Mouse (Mus musculus): Measurements from ENCODE around the gene Plk2.

Gene Plk2

DNA sequence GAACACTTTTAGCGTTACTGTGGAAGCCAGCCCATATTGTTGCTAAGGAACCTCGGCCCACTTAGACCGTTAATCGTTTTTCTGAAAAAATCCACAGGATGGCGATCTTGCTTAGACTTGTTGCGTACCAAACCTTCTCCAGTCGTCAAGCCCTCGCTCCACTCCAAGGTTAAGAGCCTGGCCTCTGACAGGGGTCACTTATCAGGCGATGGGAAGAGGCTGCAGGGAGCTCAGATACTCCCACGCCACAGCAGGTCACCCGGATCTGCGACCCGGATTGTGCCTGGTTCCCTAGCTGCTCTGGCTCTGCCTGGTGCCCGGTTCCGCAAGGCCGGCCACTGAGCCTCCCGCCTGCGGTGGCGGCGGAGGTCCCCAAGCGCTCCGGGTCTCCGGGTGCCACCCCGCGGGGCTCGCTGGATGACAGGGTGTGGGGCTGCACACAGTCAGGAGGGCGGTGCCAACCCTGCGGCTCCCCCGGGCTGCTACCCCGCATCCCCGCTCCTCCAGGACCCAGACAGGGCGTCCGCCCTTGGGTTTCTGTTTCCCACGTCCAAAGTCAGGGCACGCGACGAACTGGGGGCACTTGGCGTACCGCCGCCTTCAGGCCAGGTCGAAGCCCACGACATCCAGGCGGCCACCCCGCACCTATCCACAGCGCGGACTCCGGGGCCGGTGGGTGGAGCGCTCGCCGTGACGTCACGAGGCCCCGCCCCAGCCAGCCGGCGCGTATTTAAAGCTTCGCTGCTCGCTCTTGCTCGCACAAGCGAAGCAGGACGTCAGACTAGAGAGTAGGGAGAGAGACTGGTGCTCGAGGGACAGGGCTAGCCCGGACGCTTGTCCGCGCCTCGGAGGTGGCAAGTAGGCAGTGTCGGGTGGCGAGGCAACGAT is at the start of gene Plk2:
Gene Plk2 (plus strand): TSS at position 756 of the 888 bp plus-strand sequence.
- peak; percentile 83 to 93 for DNase-seq (ENCODE audit: low spot score in 2 of 2)

- no peak for DNase-seq (ENCODE audit: low spot score in 2 of 2)
Measured at GRCm38 (mm10) chr13:110346707-110347106, 48.1 kb upstream of the Plk2 start.

DNA sequence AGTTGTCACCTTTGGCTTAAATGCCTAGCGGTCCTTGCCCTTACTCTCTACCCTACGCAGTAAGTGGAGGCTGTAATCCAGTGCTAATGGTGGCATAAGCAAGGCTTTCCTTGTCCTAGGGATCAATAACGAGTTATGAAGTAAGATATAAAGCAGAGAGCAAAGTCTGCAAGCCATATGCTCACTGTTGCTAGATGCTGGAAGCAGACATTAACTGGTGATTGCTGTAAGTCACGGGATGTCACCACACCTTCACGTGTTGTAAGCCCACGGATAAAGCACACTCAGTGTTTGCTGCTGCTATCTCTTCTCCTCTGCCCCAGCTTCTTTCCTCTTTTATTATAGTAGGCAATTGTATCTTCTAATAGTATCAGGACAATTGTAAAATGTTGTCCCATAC is 43.8 kb upstream of the Plk2 start:
- no peak for DNase-seq (ENCODE audit: low spot score in 2 of 2)

- no peak for DNase-seq (ENCODE audit: low spot score in 2 of 2)
Measured at GRCm38 (mm10) chr13:110356941-110357340, 37.9 kb upstream of the Plk2 start, which contains the start of gene Gapt. TSS of gene Gapt (minus strand) at chr13:110357199.

DNA sequence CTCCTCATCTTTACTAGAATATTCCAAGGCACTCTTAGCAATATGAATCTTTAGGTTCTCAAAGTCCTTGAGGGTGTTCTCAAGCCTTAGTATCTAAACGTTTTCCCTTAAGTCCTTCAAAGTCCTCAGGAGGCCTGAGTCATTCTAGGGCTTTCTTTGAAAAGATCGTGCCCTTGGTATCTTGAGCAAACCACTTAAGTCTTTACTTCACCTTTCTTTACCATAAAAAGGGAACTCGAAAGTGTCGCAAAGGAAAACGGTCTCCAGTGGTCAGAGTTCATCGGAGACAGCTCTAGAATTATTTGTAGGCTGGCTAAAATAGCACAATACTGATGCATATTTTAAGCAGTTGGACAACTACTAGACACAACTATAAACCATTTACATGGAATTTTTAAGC is 31.1 kb upstream of the Plk2 start:
- DNase-seq (ENCODE audit: low spot score in 2 of 2): no peak

GRCm38 (mm10) chr13:110366477-110366876 is 28.4 kb upstream of the Plk2 start:
- DNase-seq (ENCODE audit: low spot score in 2 of 2): no peak

DNA sequence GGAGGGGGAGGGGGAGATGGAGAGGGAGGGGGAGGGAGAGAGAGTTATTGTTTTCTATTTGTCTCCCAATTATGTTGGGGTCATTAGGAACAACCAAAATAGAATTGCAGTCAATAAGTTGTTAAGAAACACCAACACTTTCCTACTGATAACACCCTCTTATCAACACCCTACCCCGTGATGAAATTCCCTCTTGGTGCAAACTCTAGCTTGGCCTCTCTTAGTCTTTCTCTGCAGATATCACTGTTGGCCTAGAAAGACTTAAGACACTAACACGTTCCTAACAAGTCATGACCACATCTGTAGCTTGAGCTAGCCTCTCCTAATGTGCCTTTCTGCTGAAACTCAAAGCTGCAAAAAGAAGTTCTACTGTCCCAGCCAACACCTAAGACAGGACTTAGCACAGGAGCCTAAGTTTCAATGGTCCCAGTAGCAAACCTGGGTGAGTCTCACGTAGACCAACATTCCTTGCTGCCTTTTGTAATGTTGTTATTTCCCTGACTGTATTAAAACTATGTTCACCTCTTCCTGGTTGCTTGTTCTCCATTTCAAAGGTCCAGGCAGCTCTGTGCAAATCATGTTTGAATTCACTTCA is 26.8 kb upstream of the Plk2 start:
- DNase-seq (ENCODE audit: low spot score in 2 of 2): no peak

- peak; percentile 50 to 73 for DNase-seq (ENCODE audit: low spot score in 2 of 2)
Measured at GRCm38 (mm10) chr13:110368556-110369040, 26.2 kb upstream of the Plk2 start.

DNA sequence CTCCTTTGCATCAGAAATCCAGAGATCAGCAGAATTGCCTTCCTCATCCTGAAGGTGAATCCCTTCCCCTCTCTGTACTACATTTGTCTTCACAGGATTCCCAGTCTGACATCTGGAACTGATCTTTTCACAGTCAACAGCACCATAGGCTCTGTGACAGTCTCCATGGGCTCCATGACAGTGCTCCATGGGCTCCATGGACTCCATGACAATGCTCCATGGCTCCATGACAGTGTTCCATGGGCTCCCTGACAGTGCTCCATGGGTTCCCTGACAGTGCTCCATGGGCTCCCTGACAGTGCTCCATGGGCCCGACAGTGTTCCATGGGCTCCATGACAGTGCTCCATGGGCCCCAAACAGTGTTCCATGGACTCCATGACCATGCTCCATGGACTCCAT is 25.2 kb upstream of the Plk2 start:
- DNase-seq (ENCODE audit: low spot score in 2 of 2): no peak

- no peak for DNase-seq (ENCODE audit: low spot score in 2 of 2)
Measured at GRCm38 (mm10) chr13:110382447-110382901, 12.4 kb upstream of the Plk2 start.

- no peak for DNase-seq (ENCODE audit: low spot score in 2 of 2)
Measured at GRCm38 (mm10) chr13:110384514-110384913, 10.3 kb upstream of the Plk2 start.

DNA sequence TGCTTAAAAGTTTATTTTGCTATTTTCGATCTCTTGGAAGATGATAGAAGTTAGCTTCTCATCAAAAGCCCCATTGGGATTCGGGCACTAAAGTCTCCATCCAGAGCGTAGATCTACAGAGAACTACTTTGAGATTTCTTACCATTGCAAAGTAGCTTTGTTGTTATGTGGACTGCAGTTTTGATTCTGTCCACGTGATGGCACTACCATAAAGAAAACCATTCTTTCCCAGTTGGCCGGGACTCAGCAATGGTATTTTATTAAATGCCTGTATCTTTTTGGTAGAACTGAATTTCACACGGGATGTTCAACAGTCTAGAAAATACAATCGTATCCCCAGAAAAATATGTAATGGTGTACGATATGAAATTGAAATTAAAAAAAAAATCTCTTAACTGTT is 2.6 kb upstream of the Plk2 start:
- DNase-seq (ENCODE audit: low spot score in 2 of 2): peak; percentile 38 to 67

GRCm38 (mm10) chr13:110392631-110393030 is 2.2 kb upstream of the Plk2 start:
- DNase-seq (ENCODE audit: low spot score in 2 of 2): peak in 1 of 2 experiments; percentile 48

DNA sequence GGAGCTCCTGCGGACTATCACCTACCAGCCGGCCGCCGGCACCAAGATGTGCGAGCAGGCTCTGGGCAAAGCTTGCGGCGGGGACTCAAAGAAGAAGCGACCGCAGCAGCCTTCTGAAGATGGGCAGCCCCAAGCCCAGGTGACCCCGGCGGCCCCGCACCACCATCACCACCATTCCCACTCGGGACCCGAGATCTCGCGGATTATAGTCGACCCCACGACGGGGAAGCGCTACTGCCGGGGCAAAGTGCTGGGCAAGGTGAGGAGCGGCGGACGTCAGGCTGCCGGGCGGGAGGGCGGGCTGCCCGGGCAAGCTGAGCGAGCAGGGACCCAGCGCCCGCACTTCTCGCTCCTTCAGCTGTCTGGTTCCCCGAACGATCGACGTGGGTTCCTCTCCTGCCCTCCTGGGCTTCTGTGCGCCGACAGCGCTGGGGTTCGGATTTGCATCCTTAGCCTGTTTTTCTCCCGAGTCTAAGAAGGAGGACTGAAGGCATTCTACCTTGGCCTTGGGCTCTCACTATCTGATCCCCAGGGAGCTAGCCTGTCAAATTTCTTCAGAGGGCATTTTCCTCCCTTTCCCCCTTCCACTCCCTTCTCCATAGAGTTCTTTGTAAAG is 441 bp downstream of the Plk2 start:
- DNase-seq (ENCODE audit: low spot score in 2 of 2): no peak

GRCm38 (mm10) chr13:110395916-110396685 is 1.3 kb downstream of the Plk2 start:
- peak in 1 of 2 experiments; percentile 43 for DNase-seq (ENCODE audit: low spot score in 2 of 2)

DNA sequence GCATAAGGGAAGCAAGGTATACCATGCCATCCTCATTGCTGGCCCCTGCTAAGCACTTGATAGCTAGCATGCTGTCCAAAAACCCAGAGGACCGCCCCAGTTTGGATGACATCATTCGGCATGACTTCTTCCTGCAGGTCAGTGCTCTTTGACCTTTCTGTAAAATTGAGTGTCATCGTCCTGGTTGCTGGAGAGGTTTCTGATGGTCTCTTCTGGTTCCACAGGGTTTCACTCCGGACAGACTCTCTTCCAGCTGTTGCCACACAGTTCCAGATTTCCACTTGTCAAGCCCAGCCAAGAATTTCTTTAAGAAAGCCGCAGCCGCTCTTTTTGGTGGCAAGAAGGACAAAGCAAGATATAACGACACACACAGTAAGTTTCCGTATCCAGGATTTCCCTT is 2.9 kb downstream of the Plk2 start:
- peak in 1 of 2 experiments; percentile 33 for DNase-seq (ENCODE audit: low spot score in 2 of 2)

- DNase-seq (ENCODE audit: low spot score in 2 of 2): no peak
Measured at GRCm38 (mm10) chr13:110398513-110399270, 3.8 kb downstream of the Plk2 start.

- DNase-seq (ENCODE audit: low spot score in 2 of 2): peak in 1 of 2 experiments; percentile 2
Measured at GRCm38 (mm10) chr13:110401443-110401842, 6.6 kb downstream of the Plk2 start.

- peak in 1 of 2 experiments; percentile 9 for DNase-seq (ENCODE audit: low spot score in 2 of 2)
Measured at GRCm38 (mm10) chr13:110401877-110402276, 7.0 kb downstream of the Plk2 start.

GRCm38 (mm10) chr13:110404059-110404458 is 9.2 kb downstream of the Plk2 start:
- DNase-seq (ENCODE audit: low spot score in 2 of 2): peak in 1 of 2 experiments; percentile 29

GRCm38 (mm10) chr13:110404686-110405085 is 9.8 kb downstream of the Plk2 start:
- DNase-seq (ENCODE audit: low spot score in 2 of 2): peak in 1 of 2 experiments; percentile 21

All from spleen, postnatal 4 days (tissue).